Mouse (Mus musculus) cerebellum, postnatal 25 days (tissue): ENCODE data around the gene Slc28a1.

Experiments used
- DNase-seq, 2 experiments: peaks; one replicate each; pipeline ENCODE4 v3.0.0; 2021; ENCODE audit warnings: mixed read lengths in 2 of 2

Gene Slc28a1

GRCm38 (mm10) chr7:81214153-81214907, 99.7 kb downstream of the Slc28a1 start:
- DNase-seq, result no peak

GRCm38 (mm10) chr7:81215950-81216349, 101.4 kb downstream of the Slc28a1 start:
- DNase-seq, result no peak

- no peak for DNase-seq
Observed at GRCm38 (mm10) chr7:81219321-81219720, 104.7 kb downstream of the Slc28a1 start.
